Mouse (Mus musculus) midbrain, embryonic 15.5 days (tissue): Measurements from ENCODE around the gene Sema6d. TPM values are rescaled to one million over a fixed set of nuclear protein-coding genes. Genes with fewer than 3 reads are reported as not detected.
A peak's percentile ranks its signal among the peaks of the same experiment; 100 is the strongest.

Experiments used
- ATAC-seq: fragments of 200-750 bp; cut with Nextera tagmentation; replicated peaks from 2 replicates; pipeline ENCODE4 v1.8.0; 2017; ENCODE audit warnings: moderate TSS enrichment
- H3K27ac ChIP-seq: fragments of 300-500 bp; sonication (generic); 2 replicates; pipeline ENCODE4 v1.5.1; 2015; ENCODE audit warnings: mild to moderate bottlenecking, inconsistent platforms
- H3K27me3 ChIP-seq: fragments of 300-500 bp; sonication (generic); replicated peaks from 2 replicates; pipeline ENCODE4 v1.6.1; 2015; ENCODE audit warnings: inconsistent platforms
- H3K36me3 ChIP-seq: fragments of 300-500 bp; sonication (generic); replicated peaks from 2 replicates; pipeline ENCODE4 v1.6.1; 2015; ENCODE audit warnings: inconsistent platforms
- H3K4me1 ChIP-seq: fragments of 300-500 bp; sonication (generic); 2 replicates; pipeline ENCODE4 v1.6.1; 2015; ENCODE audit warnings: inconsistent platforms
- H3K4me2 ChIP-seq: fragments of 300-500 bp; sonication (generic); 2 replicates; pipeline ENCODE4 v1.6.1; 2015; ENCODE audit warnings: inconsistent platforms, mild to moderate bottlenecking, moderate library complexity
- H3K4me3 ChIP-seq: fragments of 300-500 bp; sonication (generic); 2 replicates; pipeline ENCODE4 v1.5.1; 2015; ENCODE audit warnings: mild to moderate bottlenecking, inconsistent platforms
- H3K9ac ChIP-seq: fragments of 300-500 bp; sonication (generic); 2 replicates; pipeline ENCODE4 v1.6.1; 2015; ENCODE audit warnings: mild to moderate bottlenecking, inconsistent platforms
- H3K9me3 ChIP-seq: fragments of 300-500 bp; sonication (generic); 2 replicates; pipeline ENCODE4 v1.6.1; 2016; ENCODE audit warnings: inconsistent platforms
- WGBS: fragments of 180-500 bp; shearing (Covaris S2); methylation state at CpG from one replicate; pipeline ENCODE4 v1.1.7; 2015; ENCODE audit warnings: mixed read lengths; 5-methylcytosine and 5-hydroxymethylcytosine counted together
- polyA plus RNA-seq: library from polyadenylated mRNA; unstranded; fragments of >200 nt; fragmentation: Nextera tagmentation; extraction: Ambion mirVana; gene quantifications from 2 replicates; pipeline ENCODE4 v1.2.1, GENCODE M21; 2015

The Sema6d gene
- polyA plus RNA-seq, 1 experiment from 2014 or later, result 34.7 TPM

GRCm38 (mm10) chr2:124120355-124120754 lies 30.6 kb downstream of the Sema6d start:
- Histone ChIP-seq H3K4me1 (peaks cover 4% of the 10 kb centered on the region; the same call in 1 of the 2 replicates), H3K4me2 (no peak overlapping the region)
- WGBS, result 67% methylated on average over 1 of the region's 1 CpGs

GRCm38 (mm10) chr2:124121539-124121938 lies 31.8 kb downstream of the Sema6d start:
- Histone ChIP-seq H3K27ac (no peak overlapping the region), H3K4me2 (no peak overlapping the region)

More at GRCm38 (mm10) chr2:124120355-124120754, 30.6 kb downstream of the Sema6d start:
- ATAC-seq, result no peak
- Histone ChIP-seq H3K4me3 (no peak overlapping the region), H3K9me3 (no peaks in the 10 kb centered on the region), H3K36me3 (no peaks in the 10 kb centered on the region), H3K9ac (no peak overlapping the region), H3K27me3 (no peaks in the 10 kb centered on the region), H3K27ac (no peak overlapping the region)

GRCm38 (mm10) chr2:124125504-124125903 lies 35.7 kb downstream of the Sema6d start:
- no peaks in the 10 kb centered on the region for H3K9me3 ChIP-seq
- H3K36me3 ChIP-seq, result no peaks in the 10 kb centered on the region
- H3K4me1 ChIP-seq, result no peaks in the 10 kb centered on the region
- H3K27ac ChIP-seq, result no peak overlapping the region
- H3K27me3 ChIP-seq, result no peaks in the 10 kb centered on the region
- H3K9ac ChIP-seq, result no peak overlapping the region
- 91% methylated on average over 7 of the region's 7 CpGs for WGBS
- H3K4me3 ChIP-seq, result no peak overlapping the region
- ATAC-seq, result no peak
- no peak overlapping the region for H3K4me2 ChIP-seq

More at GRCm38 (mm10) chr2:124121539-124121938, 31.8 kb downstream of the Sema6d start:
- Histone ChIP-seq H3K9me3 (no peaks in the 10 kb centered on the region), H3K4me1 (peaks cover 4% of the 10 kb centered on the region; the same call in 1 of the 2 replicates), H3K36me3 (no peaks in the 10 kb centered on the region), H3K4me3 (no peak overlapping the region), H3K9ac (no peak overlapping the region), H3K27me3 (no peaks in the 10 kb centered on the region)
- WGBS, result 93% methylated on average over 2 of the region's 2 CpGs
- ATAC-seq, result no peak

- H3K4me1 ChIP-seq, result no peaks in the 10 kb centered on the region
- H3K27ac ChIP-seq, result no peak overlapping the region
- no peak overlapping the region for H3K9ac ChIP-seq
- H3K9me3 ChIP-seq, result no peaks in the 10 kb centered on the region
- H3K4me2 ChIP-seq, result no peak overlapping the region
- no peaks in the 10 kb centered on the region for H3K36me3 ChIP-seq
- no peaks in the 10 kb centered on the region for H3K27me3 ChIP-seq
- H3K4me3 ChIP-seq, result no peak overlapping the region
- no peak for ATAC-seq
- 65% methylated on average over 3 of the region's 3 CpGs for WGBS
These were observed 37.1 kb downstream of the Sema6d start for GRCm38 (mm10) chr2:124126853-124127252.

GRCm38 (mm10) chr2:124130876-124131275 lies 41.1 kb downstream of the Sema6d start:
- Histone ChIP-seq H3K9ac (no peak overlapping the region), H3K36me3 (no peaks in the 10 kb centered on the region), H3K27ac (no peak overlapping the region), H3K4me1 (no peaks in the 10 kb centered on the region), H3K9me3 (no peaks in the 10 kb centered on the region), H3K4me3 (no peak overlapping the region), H3K4me2 (no peak overlapping the region), H3K27me3 (no peaks in the 10 kb centered on the region)
- ATAC-seq, result no peak
- 78% methylated on average over 2 of the region's 2 CpGs for WGBS

- WGBS, result 77% methylated on average over 3 of the region's 3 CpGs
- H3K4me2 ChIP-seq, result no peak overlapping the region
These were observed 51.8 kb downstream of the Sema6d start for GRCm38 (mm10) chr2:124141510-124142044.

GRCm38 (mm10) chr2:124145528-124145927 lies 55.8 kb downstream of the Sema6d start:
- Histone ChIP-seq H3K36me3 (no peaks in the 10 kb centered on the region), H3K4me1 (no peaks in the 10 kb centered on the region), H3K4me3 (no peak overlapping the region), H3K27me3 (no peaks in the 10 kb centered on the region), H3K9me3 (no peaks in the 10 kb centered on the region), H3K4me2 (no peak overlapping the region), H3K27ac (no peak overlapping the region), H3K9ac (no peak overlapping the region)
- no peak for ATAC-seq
- WGBS, result 18% methylated on average over 1 of the region's 1 CpGs

More at GRCm38 (mm10) chr2:124141510-124142044, 51.8 kb downstream of the Sema6d start:
- ATAC-seq, result no peak
- Histone ChIP-seq H3K36me3 (no peaks in the 10 kb centered on the region), H3K9me3 (no peaks in the 10 kb centered on the region), H3K4me3 (no peak overlapping the region), H3K4me1 (no peaks in the 10 kb centered on the region), H3K27me3 (no peaks in the 10 kb centered on the region), H3K9ac (no peak overlapping the region), H3K27ac (no peak overlapping the region)

GRCm38 (mm10) chr2:124158158-124158557 lies 68.4 kb downstream of the Sema6d start:
- ATAC-seq, result no peak
- H3K4me1 ChIP-seq, result peaks cover 4% of the 10 kb centered on the region; the same call in 1 of the 2 replicates
- H3K4me2 ChIP-seq, result no peak overlapping the region
- no peaks in the 10 kb centered on the region for H3K9me3 ChIP-seq
- H3K27me3 ChIP-seq, result no peaks in the 10 kb centered on the region
- H3K9ac ChIP-seq, result no peak overlapping the region
- 58% methylated on average over 1 of the region's 1 CpGs for WGBS
- H3K4me3 ChIP-seq, result no peak overlapping the region
- H3K27ac ChIP-seq, result no peak overlapping the region
- no peaks in the 10 kb centered on the region for H3K36me3 ChIP-seq

GRCm38 (mm10) chr2:124162001-124162599 lies 72.3 kb downstream of the Sema6d start:
- H3K4me3 ChIP-seq, result no peak overlapping the region
- 0 out of 2 replicates have a peak overlapping the region, but pooled peaks have one; percentile 10 for H3K27ac ChIP-seq
- H3K4me2 ChIP-seq, result no peak overlapping the region
- H3K9ac ChIP-seq, result no peak overlapping the region
- 28% methylated on average over 7 of the region's 7 CpGs for WGBS
- no peaks in the 10 kb centered on the region for H3K9me3 ChIP-seq
- H3K36me3 ChIP-seq, result no peaks in the 10 kb centered on the region
- peak; percentile 73 for ATAC-seq
- H3K27me3 ChIP-seq, result no peaks in the 10 kb centered on the region
- H3K4me1 ChIP-seq, result peaks cover 4% of the 10 kb centered on the region; the same call in 1 of the 2 replicates

GRCm38 (mm10) chr2:124168411-124168810 lies 78.6 kb downstream of the Sema6d start:
- WGBS, result 97% methylated on average over 1 of the region's 1 CpGs
- Histone ChIP-seq H3K27ac (no peak overlapping the region), H3K36me3 (no peaks in the 10 kb centered on the region), H3K27me3 (no peaks in the 10 kb centered on the region), H3K4me2 (no peak overlapping the region), H3K9ac (no peak overlapping the region), H3K4me3 (no peak overlapping the region), H3K4me1 (peaks cover 16% of the 10 kb centered on the region), H3K9me3 (no peaks in the 10 kb centered on the region)
- ATAC-seq, result no peak

- no peaks in the 10 kb centered on the region for H3K36me3 ChIP-seq
- H3K4me3 ChIP-seq, result no peak overlapping the region
- peak; percentile 55 for ATAC-seq
- no peak overlapping the region for H3K4me2 ChIP-seq
- H3K27me3 ChIP-seq, result no peaks in the 10 kb centered on the region
- 30% methylated on average over 3 of the region's 3 CpGs for WGBS
- H3K27ac ChIP-seq, result no peak overlapping the region
- H3K9me3 ChIP-seq, result no peaks in the 10 kb centered on the region
- peaks cover 25% of the 10 kb centered on the region for H3K4me1 ChIP-seq
- no peak overlapping the region for H3K9ac ChIP-seq
These were observed 81.9 kb downstream of the Sema6d start for GRCm38 (mm10) chr2:124171718-124172117.

- no peak overlapping the region for H3K4me3 ChIP-seq
- H3K9me3 ChIP-seq, result no peaks in the 10 kb centered on the region
- ATAC-seq, result peak; percentile 55; the same call in 1 of the 2 replicates
- peaks cover 23% of the 10 kb centered on the region for H3K4me1 ChIP-seq
- WGBS, result 27% methylated on average over 1 of the region's 1 CpGs
- no peak overlapping the region for H3K4me2 ChIP-seq
- no peak overlapping the region for H3K9ac ChIP-seq
- H3K27ac ChIP-seq, result 0 out of 2 replicates have a peak overlapping the region, but pooled peaks have one; percentile 43
- no peaks in the 10 kb centered on the region for H3K27me3 ChIP-seq
- H3K36me3 ChIP-seq, result no peaks in the 10 kb centered on the region
These were observed 86.5 kb downstream of the Sema6d start for GRCm38 (mm10) chr2:124176265-124176664.

- Histone ChIP-seq H3K4me2 (no peak overlapping the region), H3K27me3 (no peaks in the 10 kb centered on the region), H3K27ac (0 out of 2 replicates have a peak overlapping the region, but pooled peaks have one; percentile 43), H3K9ac (no peak overlapping the region), H3K36me3 (no peaks in the 10 kb centered on the region), H3K4me3 (no peak overlapping the region), H3K9me3 (no peaks in the 10 kb centered on the region), H3K4me1 (peaks cover 21% of the 10 kb centered on the region)
- peak; percentile 81 for ATAC-seq
- 39% methylated on average over 4 of the region's 4 CpGs for WGBS
These were observed 87.0 kb downstream of the Sema6d start for GRCm38 (mm10) chr2:124176711-124177169.
